Mouse (Mus musculus): ENCODE results near the gene Mprip. TPM values are rescaled to one million over a fixed set of nuclear protein-coding genes. Genes with fewer than 3 reads are reported as not detected.

The Mprip gene
- polyA plus RNA-seq (2014; fragmentation: Illumina TruSeq; extraction: RNeasy Lipid Tissue Mini Kit (QIAGEN cat#74804); ENCODE audit: low read depth, low replicate concordance): 25.6 TPM

GRCm38 (mm10) chr11:59661005-59661404, at the start of gene Mprip:
Mprip (plus strand) TSS chr11:59661305.

GRCm38 (mm10) chr11:59787199-59787781, 126.2 kb downstream of the Mprip start, which contains the start of gene Pld6:
Pld6 (minus strand) TSS chr11:59787645.

GRCm38 (mm10) chr11:59809670-59810474, 148.8 kb downstream of the Mprip start, which contains the start of gene Flcn:
Flcn (minus strand) TSS chr11:59810016.

Other genes starting within 250 kb of the Mprip start
- gene Jmjd4, start 211.3 kb upstream of the Mprip start, polyA plus RNA-seq (2014; fragmentation: Illumina TruSeq; extraction: RNeasy Lipid Tissue Mini Kit (QIAGEN cat#74804); ENCODE audit: low read depth, low replicate concordance): 11.6 TPM
- gene Snap47, start 210.1 kb upstream of the Mprip start, polyA plus RNA-seq (2014; fragmentation: Illumina TruSeq; extraction: RNeasy Lipid Tissue Mini Kit (QIAGEN cat#74804); ENCODE audit: low read depth, low replicate concordance): 56.9 TPM
- 11.1 TPM for gene Zfp867, start 188.8 kb upstream of the Mprip start, polyA plus RNA-seq (2014; fragmentation: Illumina TruSeq; extraction: RNeasy Lipid Tissue Mini Kit (QIAGEN cat#74804); ENCODE audit: low read depth, low replicate concordance)
- 2.8 TPM for gene Zkscan17, start 134.6 kb upstream of the Mprip start, polyA plus RNA-seq (2014; fragmentation: Illumina TruSeq; extraction: RNeasy Lipid Tissue Mini Kit (QIAGEN cat#74804); ENCODE audit: low read depth, low replicate concordance)
- gene Nlrp3, start 119.7 kb upstream of the Mprip start, polyA plus RNA-seq (2014; fragmentation: Illumina TruSeq; extraction: RNeasy Lipid Tissue Mini Kit (QIAGEN cat#74804); ENCODE audit: low read depth, low replicate concordance): 0.17 TPM
- not detected for gene Olfr222, start 85.1 kb upstream of the Mprip start, polyA plus RNA-seq (2014; fragmentation: Illumina TruSeq; extraction: RNeasy Lipid Tissue Mini Kit (QIAGEN cat#74804); ENCODE audit: low read depth, low replicate concordance)
- not detected for gene Olfr223, start 68.0 kb upstream of the Mprip start, polyA plus RNA-seq (2014; fragmentation: Illumina TruSeq; extraction: RNeasy Lipid Tissue Mini Kit (QIAGEN cat#74804); ENCODE audit: low read depth, low replicate concordance)
- gene Pld6, start 126.3 kb downstream of the Mprip start, polyA plus RNA-seq (2014; fragmentation: Illumina TruSeq; extraction: RNeasy Lipid Tissue Mini Kit (QIAGEN cat#74804); ENCODE audit: low read depth, low replicate concordance): 0.58 TPM
- gene Flcn, start 148.7 kb downstream of the Mprip start, polyA plus RNA-seq (2014; fragmentation: Illumina TruSeq; extraction: RNeasy Lipid Tissue Mini Kit (QIAGEN cat#74804); ENCODE audit: low read depth, low replicate concordance): 5.9 TPM
- gene Nt5m, start 178.1 kb downstream of the Mprip start, polyA plus RNA-seq (2014; fragmentation: Illumina TruSeq; extraction: RNeasy Lipid Tissue Mini Kit (QIAGEN cat#74804); ENCODE audit: low read depth, low replicate concordance): 5.9 TPM
- gene Cops3, start 178.5 kb downstream of the Mprip start, polyA plus RNA-seq (2014; fragmentation: Illumina TruSeq; extraction: RNeasy Lipid Tissue Mini Kit (QIAGEN cat#74804); ENCODE audit: low read depth, low replicate concordance): 256 TPM